Mouse (Mus musculus) spleen, adult 2 months (tissue): ENCODE measurements around the gene Hyou1.
A peak's percentile ranks its signal among the peaks of the same experiment; 100 is the strongest.

ENCODE experiments used
- CTCF ChIP-seq: fragments of 200-500 bp; IDR thresholded peaks from 2 replicates; pipeline ENCODE4 v1.5.1; 2011; ENCODE audit warnings: mild to moderate bottlenecking, inconsistent platforms; ENCODE audit not compliant: insufficient read depth, insufficient read length, insufficient replicate concordance; ENCODE audit errors: extremely low read depth
- POLR2A ChIP-seq: fragments of 200-500 bp; IDR thresholded peaks from 2 replicates; pipeline ENCODE4 v1.6.1; 2011; ENCODE audit warnings: low read depth, low read length, inconsistent platforms

DNA sequence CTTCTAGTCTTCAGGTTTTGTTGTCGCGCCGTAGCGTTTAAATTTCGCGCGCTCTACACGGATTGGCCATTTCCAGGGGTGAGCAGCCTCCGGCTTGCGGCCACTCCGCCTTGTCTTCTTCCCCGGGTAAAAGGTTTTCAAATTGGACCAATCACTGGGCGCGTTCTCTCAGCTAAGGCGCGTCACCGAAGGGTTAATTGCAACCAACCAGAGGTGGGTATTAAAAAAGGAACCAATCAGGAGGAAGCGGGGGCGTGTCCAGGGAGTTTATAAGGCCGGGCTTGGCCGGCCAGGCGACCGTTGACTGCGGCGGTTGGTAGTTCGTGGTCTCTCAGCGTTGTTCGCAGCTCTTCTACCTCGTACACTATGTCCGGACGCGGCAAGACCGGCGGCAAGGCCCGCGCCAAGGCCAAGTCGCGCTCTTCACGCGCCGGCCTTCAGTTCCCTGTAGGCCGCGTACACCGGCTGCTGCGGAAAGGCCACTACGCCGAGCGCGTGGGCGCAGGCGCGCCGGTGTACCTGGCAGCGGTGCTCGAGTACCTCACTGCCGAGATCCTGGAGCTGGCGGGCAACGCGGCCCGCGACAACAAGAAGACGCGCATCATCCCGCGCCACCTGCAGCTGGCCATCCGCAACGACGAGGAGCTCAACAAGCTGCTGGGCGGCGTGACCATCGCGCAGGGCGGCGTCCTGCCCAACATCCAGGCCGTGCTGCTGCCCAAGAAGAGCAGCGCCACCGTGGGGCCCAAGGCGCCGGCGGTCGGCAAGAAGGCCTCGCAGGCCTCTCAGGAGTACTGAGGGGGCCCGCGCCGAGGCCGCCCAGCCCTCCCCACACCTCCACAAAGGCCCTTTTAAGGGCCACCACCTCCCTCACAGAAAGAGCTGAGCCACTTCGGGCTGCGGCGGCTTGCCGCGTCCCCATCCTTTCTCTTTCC, 44.6 kb upstream of the Hyou1 start, which contains the start of gene H2afx:
- 0 out of 2 replicates have a peak, but pooled peaks have one; percentile 1 for TF ChIP-seq CTCF
- peak; percentile 99 for TF ChIP-seq POLR2A
